Mouse (Mus musculus) E14TG2a.4 (cell line): Measurements from ENCODE around the gene Tnfrsf23.

Source experiments
- CTCF ChIP-seq: conservative IDR thresholded peaks from 2 replicates; pipeline ENCODE4 v1.5.1; 2014; ENCODE audit warnings: low read length
- NANOG ChIP-seq: IDR thresholded peaks from 2 replicates; pipeline ENCODE4 v1.6.1; 2014; ENCODE audit warnings: borderline replicate concordance, low read length, mixed read lengths

DNA sequence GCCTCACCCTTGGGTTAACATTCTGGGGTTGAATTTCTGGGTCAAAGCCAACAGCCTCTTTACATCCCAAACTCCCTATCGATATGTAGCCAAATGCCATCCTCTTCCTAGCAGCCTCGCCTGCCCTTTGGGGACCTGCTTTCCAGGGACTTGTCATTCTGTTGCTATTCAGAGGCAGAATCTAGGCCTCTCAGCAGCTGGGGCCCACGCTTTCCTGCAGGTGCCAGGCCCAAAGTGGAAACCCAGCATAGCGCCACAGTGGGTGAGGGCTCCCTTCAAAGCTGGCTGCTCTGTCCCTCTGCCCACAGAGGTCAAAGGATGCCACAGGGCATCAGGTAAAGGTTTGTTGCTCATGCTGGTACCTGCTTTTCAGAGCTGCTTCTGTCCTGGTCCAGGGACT is 48.1 kb upstream of the Tnfrsf23 start:
- TF ChIP-seq CTCF, result no peak
- TF ChIP-seq NANOG, result no peak
